Mouse (Mus musculus) ES-E14 (cell line): ENCODE measurements around the gene Jph3. TPM values are rescaled to one million over a fixed set of nuclear protein-coding genes. Genes with fewer than 3 reads are reported as not detected.
A peak's percentile ranks its signal among the peaks of the same experiment; 100 is the strongest.

Experiments used
- DNase-seq: peaks from one replicate; pipeline ENCODE4 v3.0.0-alpha.2; 2013; ENCODE audit warnings: low read depth, low spot score
- H3K27ac ChIP-seq: 2 replicates; pipeline ENCODE4 v1.5.1; 2012; ENCODE audit warnings: low read depth, mild to moderate bottlenecking, low read length, moderate library complexity, mixed read lengths; ENCODE audit not compliant: poor library complexity, insufficient read depth, severe bottlenecking
- H3K36me3 ChIP-seq: 2 replicates; pipeline ENCODE4 v1.6.1; 2012; ENCODE audit warnings: mild to moderate bottlenecking, low read length, moderate library complexity, mixed read lengths; ENCODE audit not compliant: control insufficient read depth, poor library complexity, insufficient read depth, severe bottlenecking
- H3K4me1 ChIP-seq, 2 experiments: fragments of 150-350 bp in 1 of 2; sonication (generic) in 1 of 2; 2 replicates each; pipeline ENCODE4 v1.6.1; 2012; ENCODE audit warnings: low read length in 2 of 2, mild to moderate bottlenecking in 1 of 2, mixed read lengths in 1 of 2; ENCODE audit not compliant: control insufficient read depth in 2 of 2, insufficient read depth in 2 of 2, poor library complexity in 1 of 2
- H3K4me3 ChIP-seq, 2 experiments: fragments of 150-350 bp in 1 of 2; sonication (generic) in 1 of 2; 2 replicates each; pipeline ENCODE4 v1.5.1; 2012; ENCODE audit warnings: low read length in 2 of 2, low read depth in 1 of 2, mild to moderate bottlenecking in 1 of 2, mixed read lengths in 1 of 2; ENCODE audit not compliant: insufficient read depth in 1 of 2, poor library complexity in 1 of 2, severe bottlenecking in 1 of 2
- H3K9ac ChIP-seq: 2 replicates; pipeline ENCODE4 v1.6.1; 2012; ENCODE audit warnings: low read depth, mild to moderate bottlenecking, low read length, mixed read lengths; ENCODE audit not compliant: poor library complexity, insufficient read depth, severe bottlenecking
- H3K9me3 ChIP-seq: fragments of 150-350 bp; sonication (generic); 2 replicates; pipeline ENCODE4 v1.6.1; 2012; ENCODE audit warnings: low read depth, mild to moderate bottlenecking, low read length; ENCODE audit not compliant: control insufficient read depth, insufficient read depth
- CHD2 ChIP-seq: IDR thresholded peaks from 2 replicates; pipeline ENCODE4 v1.6.1; 2014; ENCODE audit warnings: mild to moderate bottlenecking, low read depth, low read length, inconsistent platforms
- HCFC1 ChIP-seq: IDR thresholded peaks from 2 replicates; pipeline ENCODE4 v1.6.1; 2012; ENCODE audit warnings: low read length, inconsistent platforms, borderline replicate concordance; ENCODE audit not compliant: insufficient read depth
- MAFK ChIP-seq: IDR thresholded peaks from 2 replicates; pipeline ENCODE4 v1.6.1; 2014; ENCODE audit warnings: mild to moderate bottlenecking, low read depth, low read length, inconsistent platforms; ENCODE audit not compliant: insufficient read depth
- ZC3H11A ChIP-seq: IDR thresholded peaks from 2 replicates; pipeline ENCODE4 v1.6.1; 2012; ENCODE audit warnings: low read depth, mild to moderate bottlenecking, inconsistent platforms, low read length, borderline replicate concordance
- ZNF384 ChIP-seq: IDR thresholded peaks from 2 replicates; pipeline ENCODE4 v1.6.1; 2012; ENCODE audit warnings: low read depth, low read length, inconsistent platforms
- in situ Hi-C, 2 experiments: fragments of 600-800 bp; cut with MboI; formaldehyde crosslinking; loops; one replicate each; pipeline ENCODE4 v1.15.1; 2025; ENCODE audit warnings: low sequenced_read_pairs in 2 of 2, inconsistent platforms in 1 of 2; ENCODE audit not compliant: unreplicated experiment in 2 of 2
- total RNA-seq: library from RNA; depleted of rRNA; stranded (reverse); fragments of 300-350 nt; gene quantifications from 2 replicates; pipeline ENCODE4 v1.2.3, GENCODE M21; 2012

Jph3 gene
- total RNA-seq, 1 experiment: 0.76 TPM

DNA sequence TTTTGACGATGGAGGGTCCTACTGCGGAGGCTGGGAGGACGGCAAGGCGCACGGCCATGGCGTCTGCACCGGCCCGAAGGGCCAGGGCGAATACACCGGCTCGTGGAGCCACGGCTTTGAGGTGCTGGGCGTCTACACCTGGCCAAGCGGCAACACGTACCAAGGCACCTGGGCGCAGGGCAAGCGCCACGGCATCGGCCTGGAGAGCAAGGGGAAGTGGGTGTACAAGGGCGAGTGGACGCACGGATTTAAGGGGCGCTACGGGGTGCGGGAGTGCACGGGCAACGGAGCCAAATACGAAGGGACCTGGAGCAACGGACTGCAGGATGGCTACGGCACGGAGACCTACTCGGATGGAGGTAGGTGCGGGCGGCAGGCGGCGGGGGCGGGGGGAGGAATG is 1.2 kb downstream of the Jph3 start:
- H3K9ac ChIP-seq: peak overlapping the region; percentile 65; the same call in 1 of the 2 replicates
- H3K4me1 ChIP-seq: peaks cover 0 to 5% of the 10 kb centered on the region in 2 experiments; a peak in 1 of 4 replicates
- in situ Hi-C loops: no loop called here
- TF ChIP-seq HCFC1 (no peak), ZNF384 (no peak), MAFK (no peak), ZC3H11A (no peak), CHD2 (no peak)
- no peak overlapping the region for H3K27ac ChIP-seq
- no peak for DNase-seq
- no peaks in the 10 kb centered on the region for H3K36me3 ChIP-seq
- H3K4me3 ChIP-seq: peak overlapping the region; percentile 59 to 83
- H3K9me3 ChIP-seq: no peaks in the 10 kb centered on the region

DNA sequence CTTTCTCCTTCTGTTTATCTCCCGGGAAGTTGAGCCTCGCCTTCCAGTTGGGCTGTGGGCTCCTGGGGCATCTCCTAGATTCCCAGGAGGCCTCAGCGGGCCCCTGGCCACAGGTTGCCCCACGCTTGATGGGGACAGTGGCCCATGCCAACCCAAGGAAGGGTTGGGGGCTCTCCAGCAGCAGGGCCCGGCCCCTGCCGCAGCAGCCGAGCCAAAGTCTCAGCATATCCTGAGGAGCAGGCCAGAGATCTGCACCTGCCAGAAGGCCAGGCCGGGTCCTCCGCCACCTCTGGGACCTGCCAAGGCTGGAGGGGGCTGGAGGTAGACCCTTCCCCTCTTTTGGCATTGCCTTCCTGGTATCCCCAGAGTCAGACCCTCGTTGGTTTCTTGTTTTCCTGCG is 1.6 kb downstream of the Jph3 start:
- no peak for DNase-seq
- in situ Hi-C loops: no loop called here
- 0 out of 2 replicates have a peak overlapping the region, but pooled peaks have one; percentile 65 for H3K9ac ChIP-seq

DNA sequence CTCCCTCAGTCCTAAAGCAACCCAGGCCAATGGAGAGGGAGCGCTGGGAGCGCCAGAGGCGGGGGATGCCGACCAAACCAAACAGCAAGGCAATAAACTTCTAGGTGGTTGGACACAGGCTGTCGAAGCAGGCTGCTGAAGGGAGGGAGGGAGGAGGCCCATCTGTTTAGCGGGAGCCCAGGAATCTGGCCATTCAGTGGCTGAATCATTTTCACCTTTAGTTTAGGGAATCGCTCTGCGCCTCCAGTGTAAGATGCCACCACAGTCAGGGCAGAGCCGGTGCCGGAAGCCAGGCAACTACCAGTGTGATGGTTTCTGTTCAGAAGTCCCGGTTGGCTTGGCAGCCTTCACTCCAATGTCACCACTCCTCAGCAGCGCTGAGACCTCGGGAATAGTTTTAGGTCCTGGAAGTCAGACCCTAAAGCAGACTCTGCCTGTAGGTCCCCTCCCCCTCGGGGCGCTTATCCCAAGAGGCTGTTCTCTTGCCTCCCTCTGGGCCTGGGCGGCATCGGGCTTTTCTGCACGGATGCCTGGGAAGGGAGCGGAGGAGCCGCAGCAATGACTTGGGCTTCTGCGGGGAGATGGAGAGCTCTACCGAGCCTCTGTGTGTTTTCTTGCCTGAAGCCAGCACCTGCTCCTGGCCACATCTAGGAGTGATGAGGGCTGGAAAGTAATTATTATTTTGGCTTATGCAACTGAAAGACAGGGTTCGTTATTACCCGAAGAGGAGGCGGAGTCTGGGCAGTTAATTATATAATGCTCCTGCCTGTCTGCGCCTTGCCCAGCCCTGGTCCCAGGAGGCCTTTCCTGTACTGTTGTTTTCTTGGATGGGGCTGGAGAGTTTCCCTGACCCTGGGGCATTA is 2.3 kb downstream of the Jph3 start:
- H3K9me3 ChIP-seq: no peaks in the 10 kb centered on the region
- TF ChIP-seq ZNF384: no peak
- H3K9ac ChIP-seq: no peak overlapping the region
- H3K36me3 ChIP-seq: no peaks in the 10 kb centered on the region
- no peak for DNase-seq
- peak overlapping the region; percentile 59 to 83 for H3K4me3 ChIP-seq
- peaks cover 0 to 8% of the 10 kb centered on the region in 2 experiments; a peak in 1 of 4 replicates for H3K4me1 ChIP-seq
- no peak overlapping the region for H3K27ac ChIP-seq
- in situ Hi-C loops: no loop called here

More for the DNA sequence above, 1.6 kb downstream of the Jph3 start:
- H3K4me3 ChIP-seq: peak overlapping the region; percentile 59 to 83
- H3K9me3 ChIP-seq: no peaks in the 10 kb centered on the region
- no peak for TF ChIP-seq HCFC1
- H3K27ac ChIP-seq: no peak overlapping the region
- peaks cover 0 to 5% of the 10 kb centered on the region in 2 experiments; a peak in 1 of 4 replicates for H3K4me1 ChIP-seq
- H3K36me3 ChIP-seq: no peaks in the 10 kb centered on the region

DNA sequence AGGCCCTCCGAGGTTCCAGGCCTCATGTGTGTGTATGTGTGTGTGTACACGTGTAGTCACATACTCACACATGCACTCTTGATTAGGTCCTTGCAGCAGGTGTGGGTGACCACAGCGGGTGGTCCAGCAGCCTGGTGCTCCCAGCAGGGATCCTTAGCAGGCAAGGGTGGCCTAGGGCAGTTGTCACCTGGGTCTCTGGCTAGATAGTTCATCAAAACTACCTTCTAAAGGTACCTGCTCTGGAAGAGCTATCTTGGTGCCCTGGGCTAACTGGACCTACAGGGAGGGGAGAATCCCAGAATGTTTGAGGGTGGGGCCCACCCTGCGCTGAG is 2.9 kb downstream of the Jph3 start:
- TF ChIP-seq HCFC1: no peak
- TF ChIP-seq CHD2: no peak
- no peak for TF ChIP-seq ZC3H11A
- no peak for TF ChIP-seq ZNF384
- TF ChIP-seq MAFK: no peak
- Histone ChIP-seq H3K4me1 (peaks cover 0 to 8% of the 10 kb centered on the region in 2 experiments; a peak in 1 of 4 replicates), H3K9me3 (no peaks in the 10 kb centered on the region), H3K27ac (no peak overlapping the region), H3K36me3 (no peaks in the 10 kb centered on the region), H3K4me3 (no peak overlapping the region), H3K9ac (no peak overlapping the region)
- in situ Hi-C loops: no loop called here
- no peak for DNase-seq

DNA sequence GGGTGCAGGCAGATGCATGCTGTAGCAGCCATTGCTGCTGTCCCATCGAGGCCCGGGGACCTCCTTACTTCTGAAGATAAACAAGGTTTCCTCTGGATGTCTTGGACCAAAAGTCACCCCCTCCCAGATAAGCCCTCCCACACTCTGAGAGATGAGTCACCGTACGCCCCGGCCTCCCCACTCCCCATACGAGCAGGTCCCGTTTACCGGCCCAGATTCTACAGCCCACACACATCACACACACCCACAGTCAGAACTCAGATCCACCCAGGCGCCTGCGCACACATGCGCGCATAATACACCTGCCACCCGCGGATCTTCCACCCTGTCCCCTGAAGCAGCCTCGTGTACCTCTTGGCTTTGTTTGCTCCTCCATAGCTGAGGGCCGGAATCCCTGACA is 4.8 kb downstream of the Jph3 start:
- Histone ChIP-seq H3K36me3 (no peaks in the 10 kb centered on the region), H3K9ac (no peak overlapping the region), H3K4me1 (peaks cover 0 to 8% of the 10 kb centered on the region in 2 experiments; a peak in 1 of 4 replicates), H3K4me3 (no peak overlapping the region), H3K27ac (no peak overlapping the region), H3K9me3 (no peaks in the 10 kb centered on the region)
- DNase-seq: no peak
- in situ Hi-C loops: no loop called here
- TF ChIP-seq HCFC1 (no peak), CHD2 (no peak), ZC3H11A (no peak), MAFK (no peak), ZNF384 (no peak)
